Mouse (Mus musculus) liver, adult 2 months (tissue): ENCODE results near the gene Coa6. TPM values are rescaled to one million over a fixed set of nuclear protein-coding genes. Genes with fewer than 3 reads are reported as not detected.

Source experiments
- DNase-seq: peaks from one replicate; pipeline ENCODE4 v3.0.0-alpha.2; 2011; ENCODE audit warnings: low read depth, low spot score; ENCODE audit errors: extremely low read depth
- H3K27ac ChIP-seq: fragments of 200-500 bp; replicated peaks from 2 replicates; pipeline ENCODE4 v1.5.1; 2012; ENCODE audit warnings: low read depth, mild to moderate bottlenecking, control low read depth, inconsistent platforms, low read length; ENCODE audit not compliant: insufficient read depth
- H3K27me3 ChIP-seq: fragments of 200-500 bp; 2 replicates; pipeline ENCODE4 v1.6.1; 2012; ENCODE audit warnings: mild to moderate bottlenecking, moderate library complexity, low read length, inconsistent platforms; ENCODE audit not compliant: control insufficient read depth, insufficient read depth
- H3K36me3 ChIP-seq: fragments of 200-500 bp; 2 replicates; pipeline ENCODE4 v1.6.1; 2012; ENCODE audit warnings: low read length, inconsistent platforms; ENCODE audit not compliant: control insufficient read depth, insufficient read depth
- H3K4me1 ChIP-seq: fragments of 200-500 bp; 2 replicates; pipeline ENCODE4 v1.6.1; 2011; ENCODE audit warnings: low read length; ENCODE audit not compliant: control insufficient read depth, insufficient read depth
- H3K4me3 ChIP-seq: fragments of 200-500 bp; 2 replicates; pipeline ENCODE4 v1.5.1; 2011; ENCODE audit warnings: low read depth, mild to moderate bottlenecking, control low read depth, low read length, moderate library complexity; ENCODE audit not compliant: insufficient read depth
- H3K79me2 ChIP-seq: fragments of 200-500 bp; 2 replicates; pipeline ENCODE4 v1.6.1; 2012; ENCODE audit warnings: inconsistent platforms, mild to moderate bottlenecking, low read length, moderate library complexity; ENCODE audit not compliant: control insufficient read depth, insufficient read depth
- H3K9ac ChIP-seq: fragments of 200-500 bp; 2 replicates; pipeline ENCODE4 v1.6.1; 2012; ENCODE audit warnings: low read depth, mild to moderate bottlenecking, control low read depth, inconsistent platforms, low read length
- CTCF ChIP-seq: fragments of 200-500 bp; IDR thresholded peaks from 2 replicates; pipeline ENCODE4 v1.5.1; 2011; ENCODE audit warnings: low read depth, low read length, control low read depth
- POLR2A ChIP-seq: fragments of 200-500 bp; IDR thresholded peaks from 2 replicates; pipeline ENCODE4 v1.6.1; 2011; ENCODE audit warnings: low read length, control low read depth; ENCODE audit not compliant: insufficient read depth; ENCODE audit errors: extremely low read depth
- WGBS: fragments of 180-500 bp; shearing (Covaris S2); methylation state at CpG from one replicate; pipeline ENCODE4 v1.1.7; 2018; 5-methylcytosine and 5-hydroxymethylcytosine counted together
- polyA plus RNA-seq: library from polyadenylated mRNA; depleted of rRNA; stranded (reverse); fragments of >200 nt; gene quantifications from 2 replicates; pipeline ENCODE4 v1.2.3, GENCODE M21; 2012
- total RNA-seq: library from RNA; depleted of rRNA; stranded (reverse); fragments of >200 nt; gene quantifications from 2 replicates; pipeline ENCODE4 v1.2.3, GENCODE M21; 2014

Gene Coa6
- total and polyA plus RNA-seq, 2 experiments = 64.7 to 74.5 TPM

DNA sequence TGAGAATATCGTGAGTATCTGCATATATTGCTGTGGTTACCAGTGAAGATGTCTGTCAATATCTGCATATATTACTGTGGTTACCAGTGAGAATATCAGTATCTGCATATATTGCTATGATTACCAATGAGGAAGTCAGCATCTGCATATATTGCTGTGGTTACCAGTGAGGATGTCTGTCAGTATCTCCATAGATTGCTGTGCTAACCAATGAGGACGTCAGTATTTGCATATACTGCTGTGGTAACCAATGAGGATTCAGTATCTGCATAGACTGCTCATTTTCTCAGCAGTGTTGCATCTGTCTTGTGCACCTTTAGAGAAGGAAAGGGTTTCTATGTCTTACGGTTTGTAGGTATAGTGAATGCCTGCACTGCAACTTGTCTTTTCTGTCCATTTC lies 1.5 kb upstream of the Coa6 start:
- WGBS = 87% methylated on average over 3 of the region's 3 CpGs
- no peak overlapping the region for H3K9ac ChIP-seq
- H3K4me1 ChIP-seq = peaks cover 10% of the 10 kb centered on the region; the same call in 1 of the 2 replicates
- peaks cover 2% of the 10 kb centered on the region for H3K36me3 ChIP-seq
- no peaks in the 10 kb centered on the region for H3K27me3 ChIP-seq
- DNase-seq = no peak
- H3K27ac ChIP-seq = no peak overlapping the region
- TF ChIP-seq POLR2A (no peak), CTCF (no peak)
- H3K4me3 ChIP-seq = no peak overlapping the region
- peaks cover 5% of the 10 kb centered on the region; the same call in 1 of the 2 replicates for H3K79me2 ChIP-seq

GRCm38 (mm10) chr8:126422920-126423300 lies 595 bp downstream of the Coa6 start:
- TF ChIP-seq POLR2A (no peak), CTCF (no peak)
- Histone ChIP-seq H3K9ac (peak overlapping the region; percentile 98), H3K79me2 (peaks cover 5% of the 10 kb centered on the region; the same call in 1 of the 2 replicates), H3K4me3 (peak overlapping the region; percentile 93), H3K4me1 (peaks cover 10% of the 10 kb centered on the region; the same call in 1 of the 2 replicates), H3K36me3 (peaks cover 18% of the 10 kb centered on the region), H3K27ac (peak overlapping the region; percentile 86), H3K27me3 (no peaks in the 10 kb centered on the region)
- WGBS = 4% methylated on average over 9 of the region's 9 CpGs
- peak; percentile 51 for DNase-seq

DNA sequence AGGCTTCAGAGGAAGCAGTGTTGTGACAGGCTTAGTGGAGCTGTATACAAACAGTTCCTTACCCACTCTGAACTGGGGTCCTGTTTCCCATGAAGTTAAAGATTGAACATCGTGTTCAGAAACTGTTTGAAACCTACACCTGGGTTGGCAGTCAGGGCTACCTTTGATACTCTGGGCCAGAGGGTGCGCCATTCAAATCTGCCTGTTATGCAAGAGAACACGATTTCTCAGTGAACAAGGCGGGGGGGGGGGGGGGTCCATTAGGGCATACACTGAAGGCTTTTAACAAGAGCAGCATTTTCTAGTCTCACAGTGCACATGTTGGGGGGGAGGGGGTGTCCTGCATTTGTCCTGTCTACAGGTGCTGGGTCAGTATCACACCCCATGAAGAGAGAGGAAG lies 1.8 kb downstream of the Coa6 start:
- peak; percentile 81 for DNase-seq
- Histone ChIP-seq H3K79me2 (peaks cover 5% of the 10 kb centered on the region; the same call in 1 of the 2 replicates), H3K4me3 (peak overlapping the region; percentile 45), H3K9ac (peak overlapping the region; percentile 49), H3K27ac (peak overlapping the region; percentile 92), H3K27me3 (no peaks in the 10 kb centered on the region), H3K4me1 (peaks cover 10% of the 10 kb centered on the region; the same call in 1 of the 2 replicates), H3K36me3 (peaks cover 26% of the 10 kb centered on the region)
- 9% methylated on average over 4 of the region's 4 CpGs for WGBS
- no peak for TF ChIP-seq POLR2A

DNA sequence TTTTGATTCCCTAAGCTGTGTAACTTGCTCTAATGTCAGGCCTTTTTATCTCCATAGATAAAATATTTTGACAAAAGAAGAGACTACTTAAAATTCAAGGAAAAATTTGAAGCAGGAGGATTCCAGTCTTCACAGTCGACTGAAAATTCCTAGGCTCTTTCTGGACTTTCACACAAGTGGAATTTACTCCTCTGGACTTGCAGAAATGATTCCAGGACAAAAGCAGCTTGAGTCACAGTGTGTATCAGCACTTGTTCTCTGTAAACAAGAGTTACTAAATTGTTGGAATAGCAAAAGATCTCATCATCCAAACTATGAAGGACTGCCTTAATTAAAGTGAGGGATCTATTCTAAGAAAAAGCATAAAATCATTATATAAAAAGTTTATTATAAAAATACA lies 2.6 kb downstream of the Coa6 start:
- 23% methylated on average over 1 of the region's 1 CpGs for whole genome bisulfite sequencing
- H3K36me3 ChIP-seq = peaks cover 26% of the 10 kb centered on the region
- H3K27me3 ChIP-seq = no peaks in the 10 kb centered on the region
- H3K4me1 ChIP-seq = peaks cover 10% of the 10 kb centered on the region; the same call in 1 of the 2 replicates
- peak overlapping the region; percentile 92 for H3K27ac ChIP-seq
- peaks cover 5% of the 10 kb centered on the region; the same call in 1 of the 2 replicates for H3K79me2 ChIP-seq
- TF ChIP-seq CTCF (no peak), POLR2A (0 out of 2 replicates have a peak, but pooled peaks have one; percentile 6)
- H3K4me3 ChIP-seq = no peak overlapping the region
- H3K9ac ChIP-seq = no peak overlapping the region
- peak; percentile 78 for DNase-seq

DNA sequence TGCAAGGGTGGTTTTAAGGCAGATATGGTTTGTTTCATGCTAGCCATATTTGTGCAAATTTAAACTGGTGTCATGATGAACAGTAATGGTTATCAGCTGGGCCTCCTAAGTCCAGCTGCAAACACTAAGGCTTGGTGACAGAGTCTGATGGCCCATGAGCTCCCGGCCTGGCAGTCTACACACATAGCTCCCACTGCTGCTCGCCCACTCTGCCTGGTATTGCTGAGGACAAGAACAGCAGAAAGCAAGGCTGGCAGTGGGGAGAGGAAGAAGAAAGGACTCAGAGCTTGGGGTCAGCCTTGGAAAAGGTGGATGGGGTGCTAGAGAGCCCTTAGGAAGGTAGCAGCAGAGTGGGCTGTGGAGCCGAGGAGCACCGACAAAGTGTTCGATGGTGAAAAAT lies 7.3 kb downstream of the Coa6 start:
- 93% methylated on average over 5 of the region's 5 CpGs for WGBS
- Histone ChIP-seq H3K9ac (no peak overlapping the region), H3K27me3 (no peaks in the 10 kb centered on the region), H3K27ac (no peak overlapping the region), H3K79me2 (no peaks in the 10 kb centered on the region), H3K4me3 (no peak overlapping the region), H3K36me3 (peaks cover 26% of the 10 kb centered on the region), H3K4me1 (peaks cover under 1% of the 10 kb centered on the region; the same call in 1 of the 2 replicates)
- no peak for DNase-seq
- TF ChIP-seq CTCF (no peak), POLR2A (no peak)

DNA sequence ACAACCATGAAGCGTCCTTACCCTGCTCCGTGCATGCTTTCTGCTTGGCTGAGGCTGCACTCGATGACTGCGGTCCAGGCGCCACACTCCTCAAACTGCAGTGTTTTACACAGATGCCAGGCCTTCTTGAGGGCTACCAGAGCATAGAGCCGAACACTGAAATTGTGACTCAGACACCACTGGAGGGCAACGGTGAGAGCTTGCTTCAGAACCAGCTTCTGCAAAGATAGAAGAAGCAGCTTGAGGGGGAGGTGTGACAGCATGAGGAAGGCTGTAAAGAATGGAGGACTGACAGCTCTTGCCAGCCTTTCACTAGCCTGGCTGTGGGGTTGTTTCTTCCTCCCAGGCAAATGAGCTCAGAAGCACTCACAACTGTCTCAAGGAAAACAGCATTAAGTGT lies 11.5 kb downstream of the Coa6 start:
- H3K4me3 ChIP-seq = no peak overlapping the region
- TF ChIP-seq CTCF (no peak), POLR2A (no peak)
- 90% methylated on average over 7 of the region's 7 CpGs for WGBS
- no peak overlapping the region for H3K9ac ChIP-seq
- H3K4me1 ChIP-seq = no peaks in the 10 kb centered on the region
- no peak for DNase-seq
- peaks cover 10% of the 10 kb centered on the region for H3K36me3 ChIP-seq
- H3K27me3 ChIP-seq = no peaks in the 10 kb centered on the region
- H3K79me2 ChIP-seq = no peaks in the 10 kb centered on the region
- H3K27ac ChIP-seq = no peak overlapping the region
